Mouse (Mus musculus): Measurements from ENCODE around the gene Ccdc65. TPM values are rescaled to one million over a fixed set of nuclear protein-coding genes. Genes with fewer than 3 reads are reported as not detected.

Gene Ccdc65
- polyA plus RNA-seq, 1 experiment from 2014 or later = 3.9 TPM

- peaks cover 36% of the 10 kb centered on the region for H3K27me3 ChIP-seq (replicated peaks; ENCODE audit: control insufficient read depth, insufficient read depth, low read length)
- no peak overlapping the region for H3K4me2 ChIP-seq (ENCODE audit: low read depth, low read length)
- no peak overlapping the region for H3K27ac ChIP-seq (replicated peaks; ENCODE audit: low read depth, low read length)
Measured at GRCm38 (mm10) chr15:98704312-98704711, 3.7 kb upstream of the Ccdc65 start.

GRCm38 (mm10) chr15:98710442-98710841 is 2.4 kb downstream of the Ccdc65 start:
- ATAC-seq (ENCODE audit: low read depth) = no peak
- Histone ChIP-seq H3K27ac (replicated peaks; ENCODE audit: low read depth, low read length) (no peak overlapping the region), H3K9me3 (ENCODE audit: control insufficient read depth, low read length) (no peaks in the 10 kb centered on the region), H3K27me3 (replicated peaks; ENCODE audit: control insufficient read depth, insufficient read depth, low read length) (no peaks in the 10 kb centered on the region; the same call in 1 of the 2 replicates), H3K36me3 (ENCODE audit: control insufficient read depth, insufficient read depth, low read length) (no peaks in the 10 kb centered on the region), H3K9ac (ENCODE audit: low read depth, low read length) (no peak overlapping the region), H3K4me3 (ENCODE audit: low read depth, low read length) (no peak overlapping the region), H3K4me2 (ENCODE audit: low read depth, low read length) (no peak overlapping the region), H3K4me1 (ENCODE audit: control insufficient read depth, insufficient read depth, low read length) (no peaks in the 10 kb centered on the region)
- WGBS = 15% methylated on average over 9 of the region's 9 CpGs
- peak; percentile 57 for DNase-seq (ENCODE audit: low spot score)

More at GRCm38 (mm10) chr15:98704312-98704711, 3.7 kb upstream of the Ccdc65 start:
- DNase-seq (ENCODE audit: low spot score) = no peak
- H3K4me1 ChIP-seq (ENCODE audit: control insufficient read depth, insufficient read depth, low read length) = no peaks in the 10 kb centered on the region
- no peak for ATAC-seq (ENCODE audit: low read depth)
- no peaks in the 10 kb centered on the region for H3K9me3 ChIP-seq (ENCODE audit: control insufficient read depth, low read length)
- H3K9ac ChIP-seq (ENCODE audit: low read depth, low read length) = no peak overlapping the region
- H3K36me3 ChIP-seq (ENCODE audit: control insufficient read depth, insufficient read depth, low read length) = no peaks in the 10 kb centered on the region
- WGBS = 59% methylated on average over 9 of the region's 9 CpGs
- no peak overlapping the region for H3K4me3 ChIP-seq (ENCODE audit: low read depth, low read length)

GRCm38 (mm10) chr15:98714230-98714652 is 6.2 kb downstream of the Ccdc65 start:
- Histone ChIP-seq H3K4me2 (ENCODE audit: low read depth, low read length) (no peak overlapping the region), H3K4me1 (ENCODE audit: control insufficient read depth, insufficient read depth, low read length) (no peaks in the 10 kb centered on the region), H3K9ac (ENCODE audit: low read depth, low read length) (no peak overlapping the region), H3K27me3 (replicated peaks; ENCODE audit: control insufficient read depth, insufficient read depth, low read length) (no peaks in the 10 kb centered on the region), H3K36me3 (ENCODE audit: control insufficient read depth, insufficient read depth, low read length) (no peaks in the 10 kb centered on the region), H3K4me3 (ENCODE audit: low read depth, low read length) (no peak overlapping the region), H3K27ac (replicated peaks; ENCODE audit: low read depth, low read length) (no peak overlapping the region), H3K9me3 (ENCODE audit: control insufficient read depth, low read length) (no peaks in the 10 kb centered on the region)
- ATAC-seq (ENCODE audit: low read depth) (no peak), DNase-seq (ENCODE audit: low spot score) (no peak)
- WGBS = 70% methylated on average over 4 of the region's 5 CpGs

- Histone ChIP-seq H3K27ac (replicated peaks; ENCODE audit: low read depth, low read length) (no peak overlapping the region), H3K4me2 (ENCODE audit: low read depth, low read length) (no peak overlapping the region), H3K9me3 (ENCODE audit: control insufficient read depth, low read length) (no peaks in the 10 kb centered on the region), H3K9ac (ENCODE audit: low read depth, low read length) (no peak overlapping the region), H3K27me3 (replicated peaks; ENCODE audit: control insufficient read depth, insufficient read depth, low read length) (no peaks in the 10 kb centered on the region), H3K4me1 (ENCODE audit: control insufficient read depth, insufficient read depth, low read length) (no peaks in the 10 kb centered on the region), H3K4me3 (ENCODE audit: low read depth, low read length) (no peak overlapping the region), H3K36me3 (ENCODE audit: control insufficient read depth, insufficient read depth, low read length) (no peaks in the 10 kb centered on the region)
- WGBS = 71% methylated on average over 16 of the region's 16 CpGs
- no peak for ATAC-seq (ENCODE audit: low read depth)
- DNase-seq (ENCODE audit: low spot score) = no peak
Measured at GRCm38 (mm10) chr15:98717301-98717700, 9.3 kb downstream of the Ccdc65 start.

- 79% methylated on average over 8 of the region's 8 CpGs for WGBS
- no peaks in the 10 kb centered on the region for H3K36me3 ChIP-seq (ENCODE audit: control insufficient read depth, insufficient read depth, low read length)
- peaks cover 13% of the 10 kb centered on the region for H3K4me1 ChIP-seq (ENCODE audit: control insufficient read depth, insufficient read depth, low read length)
- no peaks in the 10 kb centered on the region for H3K27me3 ChIP-seq (replicated peaks; ENCODE audit: control insufficient read depth, insufficient read depth, low read length)
- no peaks in the 10 kb centered on the region for H3K9me3 ChIP-seq (ENCODE audit: control insufficient read depth, low read length)
- no peak overlapping the region for H3K27ac ChIP-seq (replicated peaks; ENCODE audit: low read depth, low read length)
- H3K4me3 ChIP-seq (ENCODE audit: low read depth, low read length) = no peak overlapping the region
- DNase-seq (ENCODE audit: low spot score) = no peak
- ATAC-seq (ENCODE audit: low read depth) = no peak
- no peak overlapping the region for H3K9ac ChIP-seq (ENCODE audit: low read depth, low read length)
- H3K4me2 ChIP-seq (ENCODE audit: low read depth, low read length) = peak overlapping the region; percentile 10; the same call in 1 of the 2 replicates
Measured at GRCm38 (mm10) chr15:98722191-98722590, 14.2 kb downstream of the Ccdc65 start.

GRCm38 (mm10) chr15:98722854-98723253 is 14.8 kb downstream of the Ccdc65 start:
- no peak overlapping the region for H3K27ac ChIP-seq (replicated peaks; ENCODE audit: low read depth, low read length)
- no peaks in the 10 kb centered on the region for H3K27me3 ChIP-seq (replicated peaks; ENCODE audit: control insufficient read depth, insufficient read depth, low read length)
- peaks cover 15% of the 10 kb centered on the region for H3K4me1 ChIP-seq (ENCODE audit: control insufficient read depth, insufficient read depth, low read length)
- no peak overlapping the region for H3K9ac ChIP-seq (ENCODE audit: low read depth, low read length)
- H3K4me2 ChIP-seq (ENCODE audit: low read depth, low read length) = peak overlapping the region; percentile 10; the same call in 1 of the 2 replicates
- no peak for DNase-seq (ENCODE audit: low spot score)
- H3K4me3 ChIP-seq (ENCODE audit: low read depth, low read length) = no peak overlapping the region
- no peak for ATAC-seq (ENCODE audit: low read depth)
- H3K36me3 ChIP-seq (ENCODE audit: control insufficient read depth, insufficient read depth, low read length) = no peaks in the 10 kb centered on the region
- 52% methylated on average over 14 of the region's 14 CpGs for WGBS
- H3K9me3 ChIP-seq (ENCODE audit: control insufficient read depth, low read length) = no peaks in the 10 kb centered on the region

- 39% methylated on average over 18 of the region's 19 CpGs for WGBS
- H3K4me3 ChIP-seq (ENCODE audit: low read depth, low read length) = no peak overlapping the region
- H3K9ac ChIP-seq (ENCODE audit: low read depth, low read length) = no peak overlapping the region
- H3K36me3 ChIP-seq (ENCODE audit: control insufficient read depth, insufficient read depth, low read length) = no peaks in the 10 kb centered on the region
- no peaks in the 10 kb centered on the region for H3K9me3 ChIP-seq (ENCODE audit: control insufficient read depth, low read length)
- ATAC-seq (ENCODE audit: low read depth) (no peak), DNase-seq (ENCODE audit: low spot score) (no peak)
- no peaks in the 10 kb centered on the region for H3K27me3 ChIP-seq (replicated peaks; ENCODE audit: control insufficient read depth, insufficient read depth, low read length)
- peaks cover 15% of the 10 kb centered on the region for H3K4me1 ChIP-seq (ENCODE audit: control insufficient read depth, insufficient read depth, low read length)
- H3K4me2 ChIP-seq (ENCODE audit: low read depth, low read length) = peak overlapping the region; percentile 34
- H3K27ac ChIP-seq (replicated peaks; ENCODE audit: low read depth, low read length) = no peak overlapping the region
Measured at GRCm38 (mm10) chr15:98724441-98724840, 16.4 kb downstream of the Ccdc65 start.

GRCm38 (mm10) chr15:98726079-98726478 is 18.1 kb downstream of the Ccdc65 start:
- Histone ChIP-seq H3K27me3 (replicated peaks; ENCODE audit: control insufficient read depth, insufficient read depth, low read length) (no peaks in the 10 kb centered on the region), H3K9me3 (ENCODE audit: control insufficient read depth, low read length) (no peaks in the 10 kb centered on the region), H3K36me3 (ENCODE audit: control insufficient read depth, insufficient read depth, low read length) (no peaks in the 10 kb centered on the region), H3K4me1 (ENCODE audit: control insufficient read depth, insufficient read depth, low read length) (peaks cover 15% of the 10 kb centered on the region), H3K4me3 (ENCODE audit: low read depth, low read length) (no peak overlapping the region), H3K4me2 (ENCODE audit: low read depth, low read length) (peak overlapping the region; percentile 98), H3K27ac (replicated peaks; ENCODE audit: low read depth, low read length) (no peak overlapping the region), H3K9ac (ENCODE audit: low read depth, low read length) (0 out of 2 replicates have a peak overlapping the region, but pooled peaks have one; percentile 75)
- DNase-seq (ENCODE audit: low spot score) (no peak), ATAC-seq (ENCODE audit: low read depth) (no peak)
- 70% methylated on average over 4 of the region's 4 CpGs for whole genome bisulfite sequencing

GRCm38 (mm10) chr15:98726746-98727145 is 18.7 kb downstream of the Ccdc65 start:
- peak overlapping the region; percentile 75 for H3K9ac ChIP-seq (ENCODE audit: low read depth, low read length)
- ATAC-seq (ENCODE audit: low read depth) (no peak), DNase-seq (ENCODE audit: low spot score) (no peak)
- no peaks in the 10 kb centered on the region for H3K9me3 ChIP-seq (ENCODE audit: control insufficient read depth, low read length)
- no peaks in the 10 kb centered on the region for H3K27me3 ChIP-seq (replicated peaks; ENCODE audit: control insufficient read depth, insufficient read depth, low read length)
- 33% methylated on average over 7 of the region's 7 CpGs for WGBS
- H3K4me2 ChIP-seq (ENCODE audit: low read depth, low read length) = peak overlapping the region; percentile 98
- H3K27ac ChIP-seq (replicated peaks; ENCODE audit: low read depth, low read length) = no peak overlapping the region
- peaks cover 15% of the 10 kb centered on the region for H3K4me1 ChIP-seq (ENCODE audit: control insufficient read depth, insufficient read depth, low read length)
- peak overlapping the region; percentile 65 for H3K4me3 ChIP-seq (ENCODE audit: low read depth, low read length)
- no peaks in the 10 kb centered on the region for H3K36me3 ChIP-seq (ENCODE audit: control insufficient read depth, insufficient read depth, low read length)
